Mouse (Mus musculus): ENCODE data around the gene Cldn1. TPM values are rescaled to one million over a fixed set of nuclear protein-coding genes. Genes with fewer than 3 reads are reported as not detected.

Cldn1 gene
- 0.44 and 0.95 TPM in 2 replicates for polyA plus RNA-seq (2021; fragmentation: Nextera tagmentation)
- long read RNA-seq, experiment 1, result 0 reads
- long read RNA-seq, experiment 2, result 0 reads

DNA sequence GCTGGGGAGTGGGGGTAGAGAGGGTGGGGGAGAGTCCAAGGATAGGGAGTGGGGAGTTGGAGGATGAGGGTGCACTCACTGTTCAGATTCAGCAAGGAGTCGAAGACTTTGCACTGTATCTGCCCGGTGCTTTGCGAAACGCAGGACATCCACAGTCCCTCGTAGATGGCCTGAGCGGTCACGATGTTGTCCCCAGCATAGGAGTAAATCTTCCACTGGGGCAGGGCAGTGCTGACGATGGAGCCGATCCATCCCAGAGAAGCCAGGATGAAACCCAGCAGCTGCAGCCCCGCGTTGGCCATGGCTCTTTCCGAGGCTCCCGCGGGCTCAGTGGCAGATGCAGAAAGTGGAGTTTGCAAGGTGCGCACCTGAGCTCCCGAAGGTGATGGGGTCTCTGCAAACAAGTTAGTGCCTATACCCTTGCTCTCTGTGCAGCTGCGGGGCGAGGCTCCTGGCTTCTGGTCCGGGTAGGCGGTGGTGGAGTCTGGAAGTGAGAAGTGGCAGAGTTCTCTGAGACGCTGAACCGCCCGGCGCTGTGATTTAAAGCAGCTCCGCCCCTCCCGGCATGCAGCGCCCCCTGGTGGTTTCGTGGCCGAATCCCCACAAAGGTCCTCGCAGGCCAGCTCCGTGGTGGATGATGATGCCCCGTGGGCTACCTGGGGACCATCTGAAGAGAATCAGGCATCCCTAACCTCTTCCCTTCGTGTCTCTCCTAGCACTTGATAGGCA lies at the start of gene Cldn1:
TSS of gene Cldn1 (minus strand) at position 517 of the 729 bp plus-strand sequence.

Other genes starting within 250 kb of the Cldn1 start
- gene Cldn16, start 91.3 kb upstream of the Cldn1 start, polyA plus RNA-seq (2021; fragmentation: Nextera tagmentation), result not detected in 2 replicates
- not detected in 2 replicates for gene Tmem207, start 154.9 kb upstream of the Cldn1 start, polyA plus RNA-seq (2021; fragmentation: Nextera tagmentation)
- 13.7 and 15.3 TPM in 2 replicates for gene Il1rap, start 209.9 kb upstream of the Cldn1 start, polyA plus RNA-seq (2021; fragmentation: Nextera tagmentation)

All from left cerebral cortex, adult 6 months (tissue).